Mouse (Mus musculus) liver, adult 2 months (tissue): ENCODE measurements around the gene Amh.

Experiments used
- CTCF ChIP-seq: fragments of 200-500 bp; IDR thresholded peaks from 2 replicates; pipeline ENCODE4 v1.5.1; 2011; ENCODE audit warnings: low read depth, low read length, control low read depth
- POLR2A ChIP-seq: fragments of 200-500 bp; IDR thresholded peaks from 2 replicates; pipeline ENCODE4 v1.6.1; 2011; ENCODE audit warnings: low read length, control low read depth; ENCODE audit not compliant: insufficient read depth; ENCODE audit errors: extremely low read depth

DNA sequence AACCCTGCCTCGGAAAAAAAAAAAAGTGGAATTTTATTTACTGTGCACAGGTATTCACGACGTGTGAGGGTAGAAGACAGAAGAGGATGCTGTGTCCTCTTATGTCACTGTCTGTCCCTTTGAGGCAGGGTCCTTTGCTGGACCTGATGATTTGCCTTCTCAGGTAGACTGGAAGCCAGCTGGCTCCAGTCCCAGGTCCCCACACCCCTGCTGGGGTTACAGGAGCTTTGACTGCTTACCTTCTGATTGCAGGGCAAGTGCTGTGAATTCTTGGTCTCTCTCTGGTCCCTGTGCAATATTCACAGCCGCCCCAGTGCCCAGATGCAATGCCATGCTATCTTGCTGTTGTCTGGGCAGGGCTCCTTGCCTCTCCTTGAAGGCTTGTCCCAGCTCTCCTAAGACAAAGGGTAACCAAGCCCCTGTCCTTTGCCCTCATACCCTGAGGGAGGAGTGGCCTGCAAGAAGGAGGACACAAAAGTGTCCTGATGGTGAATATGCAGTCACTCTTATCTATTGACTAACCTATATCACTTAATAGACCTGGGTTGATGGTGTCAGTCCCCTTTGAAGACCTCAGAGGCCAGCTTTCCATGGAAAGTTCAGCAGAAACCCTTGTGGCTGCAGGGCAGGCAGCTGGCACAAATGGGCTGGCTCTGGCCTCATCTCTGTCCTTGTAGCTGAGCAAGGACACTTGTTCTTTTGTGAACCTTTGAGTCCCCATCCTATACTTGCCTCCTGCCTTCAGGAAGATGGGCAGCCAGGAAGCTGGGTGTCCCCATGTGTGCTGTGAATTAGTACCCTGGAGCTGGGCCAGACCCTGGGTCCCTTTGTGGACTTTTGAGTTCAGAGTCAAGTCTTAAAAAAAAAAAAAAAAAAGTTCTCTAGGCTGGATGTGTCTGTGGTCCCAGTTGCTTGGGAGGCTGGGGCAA lies 44.2 kb upstream of the Amh start:
- TF ChIP-seq CTCF, result no peak
- no peak for TF ChIP-seq POLR2A
